Mouse (Mus musculus): ENCODE data around the gene Dguok. TPM values are rescaled to one million over a fixed set of nuclear protein-coding genes. Genes with fewer than 3 reads are reported as not detected.

The Dguok gene
- polyA plus RNA-seq, 1 experiment from 2014 or later, result 76.5 TPM

GRCm38 (mm10) chr6:83488200-83488599 is 18.6 kb downstream of the Dguok start:
- 94% methylated on average over 5 of the region's 5 CpGs for WGBS
- no peaks in the 10 kb centered on the region for H3K4me1 ChIP-seq (ENCODE audit: control insufficient read depth, insufficient read depth, low read length)
- H3K9ac ChIP-seq (replicated peaks; ENCODE audit: low read depth, low read length), result no peak overlapping the region
- no peaks in the 10 kb centered on the region for H3K9me3 ChIP-seq (ENCODE audit: control insufficient read depth, low read length)
- H3K4me2 ChIP-seq (ENCODE audit: low read depth, low read length), result no peak overlapping the region
- peaks cover 37% of the 10 kb centered on the region for H3K36me3 ChIP-seq (ENCODE audit: control insufficient read depth, insufficient read depth, low read length)
- no peak overlapping the region for H3K4me3 ChIP-seq (ENCODE audit: low read depth, low read length)
- no peak for ATAC-seq (ENCODE audit: low read depth)
- H3K27ac ChIP-seq (ENCODE audit: low read depth, low read length), result no peak overlapping the region
- H3K27me3 ChIP-seq (ENCODE audit: control insufficient read depth, insufficient read depth, low read length), result no peaks in the 10 kb centered on the region

- H3K9ac ChIP-seq (replicated peaks; ENCODE audit: low read depth, low read length), result no peak overlapping the region
- WGBS, result 95% methylated on average over 4 of the region's 4 CpGs
- H3K36me3 ChIP-seq (ENCODE audit: control insufficient read depth, insufficient read depth, low read length), result peaks cover 37% of the 10 kb centered on the region
- no peaks in the 10 kb centered on the region for H3K27me3 ChIP-seq (ENCODE audit: control insufficient read depth, insufficient read depth, low read length)
- H3K4me3 ChIP-seq (ENCODE audit: low read depth, low read length), result no peak overlapping the region
- no peak for ATAC-seq (ENCODE audit: low read depth)
- no peaks in the 10 kb centered on the region for H3K9me3 ChIP-seq (ENCODE audit: control insufficient read depth, low read length)
- no peak overlapping the region for H3K27ac ChIP-seq (ENCODE audit: low read depth, low read length)
- H3K4me2 ChIP-seq (ENCODE audit: low read depth, low read length), result no peak overlapping the region
- H3K4me1 ChIP-seq (ENCODE audit: control insufficient read depth, insufficient read depth, low read length), result no peaks in the 10 kb centered on the region
Observed at GRCm38 (mm10) chr6:83487298-83487697, 19.5 kb downstream of the Dguok start.

GRCm38 (mm10) chr6:83485854-83486253 is 20.9 kb downstream of the Dguok start:
- H3K27me3 ChIP-seq (ENCODE audit: control insufficient read depth, insufficient read depth, low read length), result no peaks in the 10 kb centered on the region
- H3K9me3 ChIP-seq (ENCODE audit: control insufficient read depth, low read length), result no peaks in the 10 kb centered on the region
- WGBS, result 58% methylated on average over 4 of the region's 4 CpGs
- H3K4me1 ChIP-seq (ENCODE audit: control insufficient read depth, insufficient read depth, low read length), result no peaks in the 10 kb centered on the region
- H3K27ac ChIP-seq (ENCODE audit: low read depth, low read length), result no peak overlapping the region
- H3K36me3 ChIP-seq (ENCODE audit: control insufficient read depth, insufficient read depth, low read length), result peaks cover 48% of the 10 kb centered on the region
- H3K4me2 ChIP-seq (ENCODE audit: low read depth, low read length), result no peak overlapping the region
- no peak overlapping the region for H3K4me3 ChIP-seq (ENCODE audit: low read depth, low read length)
- H3K9ac ChIP-seq (replicated peaks; ENCODE audit: low read depth, low read length), result no peak overlapping the region
- peak; percentile 41; the same call in 1 of the 2 replicates for ATAC-seq (ENCODE audit: low read depth)

GRCm38 (mm10) chr6:83483776-83484175 is 23.0 kb downstream of the Dguok start:
- Histone ChIP-seq H3K4me2 (ENCODE audit: low read depth, low read length) (no peak overlapping the region), H3K27ac (ENCODE audit: low read depth, low read length) (no peak overlapping the region), H3K4me3 (ENCODE audit: low read depth, low read length) (no peak overlapping the region), H3K27me3 (ENCODE audit: control insufficient read depth, insufficient read depth, low read length) (no peaks in the 10 kb centered on the region), H3K4me1 (ENCODE audit: control insufficient read depth, insufficient read depth, low read length) (no peaks in the 10 kb centered on the region), H3K36me3 (ENCODE audit: control insufficient read depth, insufficient read depth, low read length) (peaks cover 39% of the 10 kb centered on the region), H3K9me3 (ENCODE audit: control insufficient read depth, low read length) (no peaks in the 10 kb centered on the region), H3K9ac (replicated peaks; ENCODE audit: low read depth, low read length) (no peak overlapping the region)
- ATAC-seq (ENCODE audit: low read depth), result no peak
- 96% methylated on average over 7 of the region's 7 CpGs for WGBS

- no peaks in the 10 kb centered on the region for H3K4me1 ChIP-seq (ENCODE audit: control insufficient read depth, insufficient read depth, low read length)
- H3K9ac ChIP-seq (replicated peaks; ENCODE audit: low read depth, low read length), result no peak overlapping the region
- ATAC-seq (ENCODE audit: low read depth), result no peak
- H3K9me3 ChIP-seq (ENCODE audit: control insufficient read depth, low read length), result no peaks in the 10 kb centered on the region
- no peaks in the 10 kb centered on the region for H3K27me3 ChIP-seq (ENCODE audit: control insufficient read depth, insufficient read depth, low read length)
- H3K27ac ChIP-seq (ENCODE audit: low read depth, low read length), result no peak overlapping the region
- H3K4me3 ChIP-seq (ENCODE audit: low read depth, low read length), result no peak overlapping the region
- no peak overlapping the region for H3K4me2 ChIP-seq (ENCODE audit: low read depth, low read length)
- WGBS, result 69% methylated on average over 10 of the region's 10 CpGs
- peaks cover 30% of the 10 kb centered on the region for H3K36me3 ChIP-seq (ENCODE audit: control insufficient read depth, insufficient read depth, low read length)
Observed at GRCm38 (mm10) chr6:83482418-83483085, 24.2 kb downstream of the Dguok start.

- Histone ChIP-seq H3K4me3 (ENCODE audit: low read depth, low read length) (no peak overlapping the region), H3K4me2 (ENCODE audit: low read depth, low read length) (no peak overlapping the region), H3K4me1 (ENCODE audit: control insufficient read depth, insufficient read depth, low read length) (no peaks in the 10 kb centered on the region), H3K9me3 (ENCODE audit: control insufficient read depth, low read length) (no peaks in the 10 kb centered on the region), H3K27ac (ENCODE audit: low read depth, low read length) (no peak overlapping the region), H3K36me3 (ENCODE audit: control insufficient read depth, insufficient read depth, low read length) (peaks cover 23% of the 10 kb centered on the region), H3K27me3 (ENCODE audit: control insufficient read depth, insufficient read depth, low read length) (no peaks in the 10 kb centered on the region), H3K9ac (replicated peaks; ENCODE audit: low read depth, low read length) (no peak overlapping the region)
- ATAC-seq (ENCODE audit: low read depth), result no peak
- WGBS, result 95% methylated on average over 6 of the region's 6 CpGs
Observed at GRCm38 (mm10) chr6:83480019-83480655, 26.6 kb downstream of the Dguok start.

GRCm38 (mm10) chr6:83479193-83479592 is 27.6 kb downstream of the Dguok start:
- Histone ChIP-seq H3K36me3 (ENCODE audit: control insufficient read depth, insufficient read depth, low read length) (peaks cover 21% of the 10 kb centered on the region), H3K4me2 (ENCODE audit: low read depth, low read length) (no peak overlapping the region)
- WGBS, result 85% methylated on average over 2 of the region's 2 CpGs

GRCm38 (mm10) chr6:83478628-83479027 is 28.1 kb downstream of the Dguok start:
- no peak for ATAC-seq (ENCODE audit: low read depth)
- Histone ChIP-seq H3K4me2 (ENCODE audit: low read depth, low read length) (no peak overlapping the region), H3K27me3 (ENCODE audit: control insufficient read depth, insufficient read depth, low read length) (no peaks in the 10 kb centered on the region), H3K36me3 (ENCODE audit: control insufficient read depth, insufficient read depth, low read length) (peaks cover 21% of the 10 kb centered on the region), H3K4me1 (ENCODE audit: control insufficient read depth, insufficient read depth, low read length) (no peaks in the 10 kb centered on the region), H3K9ac (replicated peaks; ENCODE audit: low read depth, low read length) (no peak overlapping the region), H3K27ac (ENCODE audit: low read depth, low read length) (no peak overlapping the region), H3K4me3 (ENCODE audit: low read depth, low read length) (no peak overlapping the region), H3K9me3 (ENCODE audit: control insufficient read depth, low read length) (no peaks in the 10 kb centered on the region)
- 95% methylated on average over 7 of the region's 7 CpGs for WGBS

More at GRCm38 (mm10) chr6:83479193-83479592, 27.6 kb downstream of the Dguok start:
- H3K9ac ChIP-seq (replicated peaks; ENCODE audit: low read depth, low read length), result no peak overlapping the region
- no peaks in the 10 kb centered on the region for H3K27me3 ChIP-seq (ENCODE audit: control insufficient read depth, insufficient read depth, low read length)
- no peak overlapping the region for H3K27ac ChIP-seq (ENCODE audit: low read depth, low read length)
- H3K9me3 ChIP-seq (ENCODE audit: control insufficient read depth, low read length), result no peaks in the 10 kb centered on the region
- ATAC-seq (ENCODE audit: low read depth), result no peak
- H3K4me3 ChIP-seq (ENCODE audit: low read depth, low read length), result no peak overlapping the region
- no peaks in the 10 kb centered on the region for H3K4me1 ChIP-seq (ENCODE audit: control insufficient read depth, insufficient read depth, low read length)

- no peak for ATAC-seq (ENCODE audit: low read depth)
- Histone ChIP-seq H3K4me3 (ENCODE audit: low read depth, low read length) (no peak overlapping the region), H3K4me1 (ENCODE audit: control insufficient read depth, insufficient read depth, low read length) (no peaks in the 10 kb centered on the region), H3K9ac (replicated peaks; ENCODE audit: low read depth, low read length) (no peak overlapping the region), H3K9me3 (ENCODE audit: control insufficient read depth, low read length) (no peaks in the 10 kb centered on the region), H3K27ac (ENCODE audit: low read depth, low read length) (no peak overlapping the region), H3K4me2 (ENCODE audit: low read depth, low read length) (no peak overlapping the region), H3K36me3 (ENCODE audit: control insufficient read depth, insufficient read depth, low read length) (peaks cover 21% of the 10 kb centered on the region), H3K27me3 (ENCODE audit: control insufficient read depth, insufficient read depth, low read length) (no peaks in the 10 kb centered on the region)
- WGBS, result 68% methylated on average over 4 of the region's 4 CpGs
Observed at GRCm38 (mm10) chr6:83478217-83478616, 28.6 kb downstream of the Dguok start.

Data from neural tube, embryonic 14.5 days (tissue).